Mouse (Mus musculus) limb, embryonic 13.5 days (tissue): ENCODE results near the gene Gm3138. TPM values are rescaled to one million over a fixed set of nuclear protein-coding genes. Genes with fewer than 3 reads are reported as not detected.
"Not testable (repeated sequence)": the region's sequence is repeated elsewhere in the genome, so short reads cannot be mapped to it uniquely, and the experiment has no call there.

Experiments used
- ATAC-seq: fragments of 200-750 bp; cut with Nextera tagmentation; 2 replicates; pipeline ENCODE4 v1.8.0; 2017; ENCODE audit warnings: low read depth, moderate number of reproducible peaks, moderate TSS enrichment; ENCODE audit not compliant: low FRiP score
- H3K27ac ChIP-seq: fragments of 300-500 bp; sonication (generic); 2 replicates; pipeline ENCODE4 v1.5.1; 2015; ENCODE audit warnings: inconsistent platforms, mild to moderate bottlenecking, moderate library complexity
- H3K27me3 ChIP-seq: fragments of 300-500 bp; sonication (generic); 2 replicates; pipeline ENCODE4 v1.6.1; 2015; ENCODE audit warnings: mild to moderate bottlenecking, inconsistent platforms
- H3K36me3 ChIP-seq: fragments of 300-500 bp; sonication (generic); 2 replicates; pipeline ENCODE4 v1.6.1; 2015; ENCODE audit warnings: inconsistent platforms, mild to moderate bottlenecking, moderate library complexity
- H3K4me1 ChIP-seq: fragments of 300-500 bp; sonication (generic); 2 replicates; pipeline ENCODE4 v1.6.1; 2015; ENCODE audit warnings: inconsistent platforms
- H3K4me2 ChIP-seq: fragments of 300-500 bp; sonication (generic); replicated peaks from 2 replicates; pipeline ENCODE4 v1.6.1; 2015; ENCODE audit warnings: inconsistent platforms, mild to moderate bottlenecking, moderate library complexity
- H3K4me3 ChIP-seq: fragments of 300-500 bp; sonication (generic); 2 replicates; pipeline ENCODE4 v1.5.1; 2015; ENCODE audit warnings: moderate library complexity, mild to moderate bottlenecking, inconsistent platforms
- H3K9ac ChIP-seq: fragments of 300-500 bp; sonication (generic); 2 replicates; pipeline ENCODE4 v1.6.1; 2015; ENCODE audit warnings: mild to moderate bottlenecking, inconsistent platforms
- H3K9me3 ChIP-seq: fragments of 300-500 bp; sonication (generic); 2 replicates; pipeline ENCODE4 v1.6.1; 2016; ENCODE audit warnings: inconsistent platforms
- WGBS: fragments of 180-500 bp; shearing (Covaris S2); methylation state at CpG from one replicate; pipeline ENCODE4 v1.1.7; 2015; 5-methylcytosine and 5-hydroxymethylcytosine counted together
- polyA plus RNA-seq: library from polyadenylated mRNA; unstranded; fragments of >200 nt; fragmentation: Nextera tagmentation; extraction: Ambion mirVana; gene quantifications from 2 replicates; pipeline ENCODE4 v1.2.1, GENCODE M21; 2015

Gene Gm3138
- polyA plus RNA-seq, result not detected in 2 replicates

- H3K4me2 ChIP-seq, H3K4me3 ChIP-seq, H3K4me1 ChIP-seq, H3K9me3 ChIP-seq, H3K36me3 ChIP-seq, ATAC-seq, H3K27me3 ChIP-seq, H3K27ac ChIP-seq, H3K9ac ChIP-seq: not testable (repeated sequence)
- no CpG with 5 or more reads among the region's 2 CpGs for WGBS
These were observed at the start of gene Gm3138 for GRCm38 (mm10) chr14:4249331-4249730. TSS of gene Gm3138 (plus strand) at chr14:4249631.

DNA sequence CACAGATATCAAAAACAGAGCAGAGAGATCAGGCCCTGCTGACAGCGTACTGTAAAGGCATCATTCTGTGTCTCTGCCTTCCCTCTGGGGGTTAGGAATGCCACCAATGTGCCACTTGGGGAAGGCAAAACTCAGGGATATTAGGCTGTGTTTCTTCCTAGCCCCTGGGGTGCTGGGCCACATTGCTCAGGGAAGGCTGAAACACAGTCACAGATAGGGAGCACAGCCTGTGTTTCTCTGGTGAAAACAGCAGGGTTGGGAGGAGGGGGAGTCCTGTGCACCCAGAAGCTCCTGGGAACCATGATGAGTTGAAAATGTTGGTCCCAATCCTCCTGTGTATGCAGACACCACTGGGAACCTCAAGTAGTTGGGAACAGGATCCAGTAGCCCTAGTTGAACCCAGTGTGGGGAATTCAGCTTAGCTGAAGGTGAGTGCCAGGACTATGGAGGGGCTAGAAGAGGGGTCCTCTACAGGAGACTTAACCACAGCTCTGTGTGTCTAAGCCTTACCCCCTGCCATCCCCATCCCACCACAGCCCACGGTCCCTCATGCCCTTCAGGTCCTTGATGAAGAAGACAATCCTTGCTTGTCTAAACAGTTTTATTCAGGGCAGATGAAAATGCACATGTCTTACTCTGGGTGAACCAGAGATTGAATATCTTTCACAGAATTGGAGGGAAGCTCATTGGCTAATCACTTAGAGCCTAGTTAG, 20.0 kb downstream of the Gm3138 start:
- not testable (repeated sequence) for ATAC-seq, H3K36me3 ChIP-seq
- 75% methylated on average over 2 of the region's 2 CpGs for WGBS

GRCm38 (mm10) chr14:4279828-4280227, 30.4 kb downstream of the Gm3138 start:
- H3K27me3 ChIP-seq, result not testable (repeated sequence)

More for the DNA sequence above, 20.0 kb downstream of the Gm3138 start:
- not testable (repeated sequence) for H3K9ac ChIP-seq, H3K27me3 ChIP-seq, H3K4me2 ChIP-seq, H3K4me1 ChIP-seq, H3K9me3 ChIP-seq, H3K4me3 ChIP-seq, H3K27ac ChIP-seq

More at GRCm38 (mm10) chr14:4279828-4280227, 30.4 kb downstream of the Gm3138 start:
- not testable (repeated sequence) for ATAC-seq, H3K9ac ChIP-seq, H3K4me1 ChIP-seq, H3K9me3 ChIP-seq, H3K27ac ChIP-seq, H3K4me3 ChIP-seq, H3K4me2 ChIP-seq, H3K36me3 ChIP-seq
- 79% methylated on average over 3 of the region's 3 CpGs for WGBS

Other genes starting within 250 kb of the Gm3138 start
- 0.19 and 0.28 TPM in 2 replicates for gene Gm5796, start 225.7 kb upstream of the Gm3138 start, polyA plus RNA-seq
- not detected in 2 replicates for gene Gm3115, start 165.5 kb upstream of the Gm3138 start, polyA plus RNA-seq
- 0.18 TPM in 1 of 2 replicates, not detected in the other for gene Gm8108, start 139.1 kb upstream of the Gm3138 start, polyA plus RNA-seq
- not detected in 2 replicates for gene Gm3127, start 84.6 kb upstream of the Gm3138 start, polyA plus RNA-seq
- 0.33 and 0.43 TPM in 2 replicates for gene Gm2974, start 67.1 kb upstream of the Gm3138 start, polyA plus RNA-seq
- gene Gm3149, start 67.7 kb downstream of the Gm3138 start, polyA plus RNA-seq, result not detected in 2 replicates
- 0.15 and 0.38 TPM in 2 replicates for gene 2610042L04Rik, start 85.1 kb downstream of the Gm3138 start, polyA plus RNA-seq
- not detected in 2 replicates for gene Gm3159, start 147.9 kb downstream of the Gm3138 start, polyA plus RNA-seq
- gene Gm3164, start 165.8 kb downstream of the Gm3138 start, polyA plus RNA-seq, result 0.29 and 0.32 TPM in 2 replicates
- not detected in 2 replicates for gene Gm3173, start 181.4 kb downstream of the Gm3138 start, polyA plus RNA-seq
- not detected in 2 replicates for gene Gm3182, start 232.1 kb downstream of the Gm3138 start, polyA plus RNA-seq